Mouse (Mus musculus) heart, postnatal 36 days (tissue): ENCODE measurements around the gene Heph. TPM values are rescaled to one million over a fixed set of nuclear protein-coding genes. Genes with fewer than 3 reads are reported as not detected.
"Not testable (repeated sequence)": the region's sequence is repeated elsewhere in the genome, so short reads cannot be mapped to it uniquely, and the experiment has no call there.

ENCODE experiments used
- DNase-seq, 2 experiments: peaks; one replicate each; pipeline ENCODE4 v3.0.0; 2021 to 2022
- intact Hi-C: fragments of 180-260 bp; cut with DNase I; formaldehyde crosslinking; loops from one replicate; pipeline ENCODE4 v1.15.1; 2025
- total RNA-seq, 2 experiments: library from RNA; stranded (reverse); gene quantifications; 2 replicates each; pipeline ENCODE4 v1.2.3; 2021

The Heph gene
- 1 to 10 TPM; 2.4 to 2.7 TPM for total RNA-seq

DNA sequence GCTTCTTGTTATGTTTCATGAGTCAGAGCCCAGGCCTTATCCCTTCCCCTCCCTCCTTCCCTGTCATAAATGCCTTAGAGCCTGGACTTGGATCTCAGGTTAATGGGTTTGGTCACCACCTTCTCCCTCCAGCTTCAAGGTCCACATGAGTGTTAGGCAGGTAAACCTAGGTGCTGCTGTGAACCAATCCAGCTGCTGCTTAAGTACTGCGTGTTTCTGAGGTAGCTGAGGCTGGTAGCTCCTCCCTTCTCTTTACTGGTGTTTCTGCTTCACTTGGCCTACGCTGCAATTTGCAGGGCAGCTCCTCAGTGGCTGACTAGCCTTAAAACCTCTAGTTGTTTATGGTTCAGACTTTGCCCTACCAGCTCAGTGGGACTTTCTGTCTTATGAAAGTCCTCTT, at the start of gene Heph:
Gene Heph, plus strand, starts transcription at position 211 of the 400 bp plus-strand sequence.
- intact Hi-C loops = no loop called here
- no peak for DNase-seq

DNA sequence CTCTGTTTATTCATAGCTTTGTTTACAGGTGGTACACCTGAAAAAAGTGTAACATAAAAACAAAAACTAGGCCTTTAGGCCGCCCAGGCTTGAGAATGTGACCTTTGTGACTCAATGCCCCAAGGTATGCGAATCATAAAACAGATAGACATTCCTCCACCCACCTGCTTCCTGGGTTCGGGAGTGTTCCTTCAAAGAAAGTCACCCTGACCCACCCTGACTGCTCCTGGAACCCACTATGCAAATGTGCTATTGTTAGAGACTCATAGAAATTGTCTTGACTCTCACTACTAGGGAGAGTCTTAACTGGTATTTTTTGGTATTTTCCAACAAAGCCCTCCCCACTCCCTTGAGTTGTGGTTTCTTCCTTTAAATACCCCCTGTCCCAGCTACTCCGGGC, 39.8 kb upstream of the Heph start:
- intact Hi-C loops, DNase-seq: not testable (repeated sequence)

DNA sequence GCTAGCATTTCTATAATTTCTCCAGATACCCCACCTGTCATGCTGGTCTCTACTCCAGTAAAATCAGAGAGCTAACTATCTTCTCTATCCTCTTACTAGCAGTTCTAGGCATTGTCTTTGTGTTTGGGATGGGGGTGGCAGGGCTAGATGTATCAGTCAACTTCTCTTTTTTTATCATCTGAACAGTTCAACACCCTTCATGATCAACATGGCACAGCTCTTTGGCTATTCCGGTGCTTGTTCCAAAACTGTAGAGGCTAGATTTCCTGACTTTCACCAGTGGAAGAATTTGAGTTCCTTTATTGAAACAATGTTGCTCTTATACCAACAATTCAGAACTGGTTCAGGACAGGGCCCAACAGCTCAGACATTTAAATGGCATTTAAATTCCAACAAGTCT, 38.2 kb upstream of the Heph start:
- intact Hi-C loops = no loop called here
- no peak for DNase-seq

DNA sequence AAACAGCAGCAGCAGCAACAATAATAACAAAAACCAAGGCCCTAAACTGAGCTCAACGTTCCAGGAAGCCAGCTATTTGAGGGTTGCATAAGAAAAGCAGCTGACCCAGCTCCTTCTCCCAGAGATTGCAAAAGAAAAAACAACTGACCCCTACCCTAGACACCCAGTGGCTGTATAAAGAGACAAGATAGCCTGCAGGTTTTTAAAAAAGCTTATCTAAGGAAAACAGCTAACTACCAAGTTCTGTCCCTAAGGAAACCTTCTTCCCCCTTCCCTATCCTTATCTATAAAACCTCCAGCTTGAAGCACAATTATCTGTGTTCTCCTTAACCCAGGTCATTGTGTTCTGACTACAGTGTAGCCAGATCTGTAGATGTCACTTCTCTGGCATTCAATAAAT, 37.4 kb upstream of the Heph start:
- intact Hi-C loops = no loop called here
- DNase-seq = no peak

DNA sequence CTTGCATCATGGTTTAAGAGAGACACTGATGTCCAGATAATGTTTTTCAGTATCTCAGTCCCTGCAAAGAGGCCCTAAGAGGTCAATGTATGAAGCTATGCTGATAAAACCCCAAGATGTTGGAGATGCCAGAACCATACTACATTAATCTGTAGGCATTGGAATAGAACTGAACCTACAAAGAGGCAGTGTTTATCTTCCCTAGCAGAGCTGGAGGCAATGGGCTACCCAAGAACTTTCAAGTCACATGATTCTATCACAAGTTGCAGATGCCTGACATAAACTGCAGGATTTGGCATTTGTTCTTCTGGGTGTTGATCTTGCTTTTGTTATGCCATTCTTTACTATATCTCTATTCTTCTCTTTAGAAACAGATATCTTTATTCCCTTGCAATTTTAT, 35.8 kb upstream of the Heph start:
- intact Hi-C loops = no loop called here
- DNase-seq = no peak

GRCm38 (mm10) chrX:96456201-96456963, 1.2 kb downstream of the Heph start, which contains the start of gene Hsf3:
TSS of gene Hsf3 (minus strand) at chrX:96456294.
- intact Hi-C loops = no loop called here
- DNase-seq = peak; percentile 2 to 3

- DNase-seq = no peak
- intact Hi-C loops = no loop called here
Measured at GRCm38 (mm10) chrX:96501580-96501979, 46.4 kb downstream of the Heph start.

Other genes starting within 250 kb of the Heph start
- under 1 TPM; 0.75 to 0.98 TPM for gene Vsig4, start 161.9 kb upstream of the Heph start, total RNA-seq
- not detected for gene Hsf3, start 935 bp downstream of the Heph start, total RNA-seq